Mouse (Mus musculus) CH12.LX (cell line): ENCODE measurements around the gene A030005K14Rik. TPM values are rescaled to one million over a fixed set of nuclear protein-coding genes. Genes with fewer than 3 reads are reported as not detected.

Experiments used
- DNase-seq: peaks from one replicate; pipeline ENCODE4 v3.0.0-alpha.2; 2013; ENCODE audit errors: extremely low read depth
- H3K27ac ChIP-seq: 2 replicates; pipeline ENCODE4 v1.5.1; 2012; ENCODE audit warnings: low read depth, mild to moderate bottlenecking, control low read depth, moderate library complexity; ENCODE audit not compliant: insufficient read depth
- H3K27me3 ChIP-seq: replicated peaks from 2 replicates; pipeline ENCODE3; 2012; ENCODE audit warnings: inconsistent platforms
- H3K36me3 ChIP-seq, 2 experiments: replicated peaks in 1 of 2; 2 replicates each; pipeline versions ENCODE3 to v1.6.1; 2012; ENCODE audit warnings: inconsistent platforms in 1 of 2, low read length in 1 of 2, mild to moderate bottlenecking in 1 of 2, mixed read lengths in 1 of 2, moderate library complexity in 1 of 2; ENCODE audit not compliant: control insufficient read depth in 1 of 2, insufficient read depth in 1 of 2
- H3K4me1 ChIP-seq, 2 experiments: 2 replicates each; pipeline ENCODE4 v1.6.1; 2012; ENCODE audit warnings: inconsistent platforms in 1 of 2, moderate library complexity in 1 of 2; ENCODE audit not compliant: insufficient read depth in 2 of 2, control insufficient read depth in 1 of 2
- H3K4me2 ChIP-seq: 2 replicates; pipeline ENCODE4 v1.6.1; 2012; ENCODE audit warnings: low read depth, mild to moderate bottlenecking, control low read depth; ENCODE audit not compliant: poor library complexity, insufficient read depth, severe bottlenecking
- H3K4me3 ChIP-seq, 3 experiments: fragments of 150-350 bp in 1 of 3; sonication (generic) in 1 of 3; replicated peaks in 1 of 3; 2 replicates each; pipeline versions ENCODE3 to v1.5.1; 2011 to 2012; ENCODE audit warnings: low read depth in 2 of 3, low read length in 2 of 3, mild to moderate bottlenecking in 2 of 3, moderate library complexity in 2 of 3, control low read depth in 1 of 3, improper control_type of control experiment in 1 of 3, inconsistent platforms in 1 of 3, mixed read lengths in 1 of 3; ENCODE audit not compliant: poor library complexity in 1 of 3
- H3K79me2 ChIP-seq: replicated peaks from 2 replicates; pipeline ENCODE4 v1.6.1; 2012; ENCODE audit warnings: mild to moderate bottlenecking, moderate library complexity; ENCODE audit not compliant: control insufficient read depth, poor library complexity, insufficient read depth, severe bottlenecking; ENCODE audit errors: extremely low read depth
- H3K9ac ChIP-seq: 2 replicates; pipeline ENCODE4 v1.6.1; 2012; ENCODE audit warnings: low read depth, mild to moderate bottlenecking, control low read depth, moderate library complexity; ENCODE audit not compliant: insufficient read depth
- H3K9me3 ChIP-seq: replicated peaks from 2 replicates; pipeline ENCODE3; 2012; ENCODE audit warnings: low read length, inconsistent platforms, mixed read lengths
- E2F4 ChIP-seq: IDR thresholded peaks from 2 replicates; pipeline ENCODE4 v1.6.1; 2011; ENCODE audit warnings: low read depth, low read length, improper control_type of control experiment; ENCODE audit not compliant: insufficient replicate concordance
- EP300 ChIP-seq: IDR thresholded peaks from 2 replicates; pipeline ENCODE4 v1.6.1; 2011; ENCODE audit warnings: low read length, improper control_type of control experiment
- JUND ChIP-seq: conservative IDR thresholded peaks from 2 replicates; pipeline ENCODE4 v1.6.1; 2011; ENCODE audit warnings: low read depth, low read length, improper control_type of control experiment
- RAD21 ChIP-seq: IDR thresholded peaks from 2 replicates; pipeline ENCODE4 v1.6.1; 2011; ENCODE audit warnings: low read depth, mild to moderate bottlenecking, low read length, improper control_type of control experiment, moderate library complexity
- TBP ChIP-seq: conservative IDR thresholded peaks from 2 replicates; pipeline ENCODE4 v1.6.1; 2011; ENCODE audit warnings: low read depth, low read length, improper control_type of control experiment
- USF1 ChIP-seq: IDR thresholded peaks from 2 replicates; pipeline ENCODE4 v1.6.1; 2014; ENCODE audit warnings: low read depth, mild to moderate bottlenecking, inconsistent platforms, low read length, improper control_type of control experiment
- ZC3H11A ChIP-seq: IDR thresholded peaks from 2 replicates; pipeline ENCODE4 v1.6.1; 2012; ENCODE audit warnings: low read depth, mild to moderate bottlenecking, inconsistent platforms, low read length, improper control_type of control experiment
- dilution Hi-C: fragments of 300-500 bp; cut with MboI; formaldehyde crosslinking; loops from 2 replicates; pipeline ENCODE4 v1.14.3; 2020; ENCODE audit warnings: low sequenced_read_pairs; ENCODE audit not compliant: extremely low pct_unique_long_range_greater_than_20kb, extremely low pct_ligation_motif_present
- in situ Hi-C: fragments of 300-500 bp; cut with MboI; formaldehyde crosslinking; loops from 3 replicates; pipeline ENCODE4 v1.14.3; 2019; ENCODE audit warnings: low sequenced_read_pairs, low pct_ligation_motif_present, low pct_unique_long_range_greater_than_20kb, mixed read lengths
- polyA plus RNA-seq: library from polyadenylated mRNA; unstranded; fragments of >175 nt; gene quantifications from 2 replicates; pipeline ENCODE4 v1.2.1, GENCODE M21; 2012; ENCODE audit warnings: low read depth; ENCODE audit not compliant: insufficient read length
- total RNA-seq, 2 experiments: library from RNA; depleted of rRNA; stranded (reverse); fragments of 300-350 nt in 1 of 2; fragments of >200 nt in 1 of 2; gene quantifications; 2 replicates each; pipeline ENCODE4 v1.2.3; 2012 to 2014

A030005K14Rik gene
- total and polyA plus RNA-seq, 3 experiments: not detected

GRCm38 (mm10) chr1:83014477-83014876 is 44.7 kb downstream of the A030005K14Rik start:
- H3K36me3 ChIP-seq: peaks cover 3 to 9% of the 10 kb centered on the region in 2 experiments
- no peaks in the 10 kb centered on the region for H3K27me3 ChIP-seq
- no peak for DNase-seq
- no peak overlapping the region for H3K4me3 ChIP-seq
- peaks cover 7% of the 10 kb centered on the region for H3K9me3 ChIP-seq
- H3K4me2 ChIP-seq: no peak overlapping the region
- no peak overlapping the region for H3K27ac ChIP-seq
- no peak overlapping the region for H3K9ac ChIP-seq
- in situ Hi-C loops (no loop called here), dilution Hi-C loops (no loop called here)
- peaks cover 2 to 15% of the 10 kb centered on the region in 2 experiments; a peak in 2 of 4 replicates for H3K4me1 ChIP-seq
- H3K79me2 ChIP-seq: no peaks in the 10 kb centered on the region
- no peak for TF ChIP-seq JUND
- TF ChIP-seq EP300: no peak
- no peak for TF ChIP-seq USF1
- no peak for TF ChIP-seq ZC3H11A
- TF ChIP-seq TBP: no peak
- no peak for TF ChIP-seq RAD21
- TF ChIP-seq E2F4: no peak

Other genes with a start within 250 kb of the A030005K14Rik start
- gene Agfg1, start 219.9 kb downstream of the A030005K14Rik start, total RNA-seq (2012; rRNA removed): 59.0 and 66.9 TPM in 2 replicates
- 124 and 127 TPM in 2 replicates for gene Agfg1, start 219.9 kb downstream of the A030005K14Rik start, total RNA-seq (2014; rRNA removed)
- gene Agfg1, start 219.9 kb downstream of the A030005K14Rik start, polyA plus RNA-seq: 94.0 and 106 TPM in 2 replicates
- 0.17 TPM in 1 of 2 replicates, not detected in the other for gene A030005L19Rik, start 146.1 kb downstream of the A030005K14Rik start, total RNA-seq (2012; rRNA removed)
- not detected in 2 replicates for gene A030005L19Rik, start 146.1 kb downstream of the A030005K14Rik start, total RNA-seq (2014; rRNA removed)
- gene A030005L19Rik, start 146.1 kb downstream of the A030005K14Rik start, polyA plus RNA-seq: 0.31 TPM in 1 of 2 replicates, not detected in the other
- not detected in 2 replicates for gene A030014E15Rik, start 134.5 kb downstream of the A030005K14Rik start, total RNA-seq (2012; rRNA removed)
- gene A030014E15Rik, start 134.5 kb downstream of the A030005K14Rik start, total RNA-seq (2014; rRNA removed): not detected in 2 replicates
- gene A030014E15Rik, start 134.5 kb downstream of the A030005K14Rik start, polyA plus RNA-seq: not detected in 2 replicates
- not detected in 2 replicates for gene Gm6217, start 128.0 kb downstream of the A030005K14Rik start, total RNA-seq (2012; rRNA removed)
- not detected in 2 replicates for gene Gm6217, start 128.0 kb downstream of the A030005K14Rik start, total RNA-seq (2014; rRNA removed)
- gene Gm6217, start 128.0 kb downstream of the A030005K14Rik start, polyA plus RNA-seq: not detected in 2 replicates
- not detected in 2 replicates for gene A030003K21Rik, start 116.0 kb downstream of the A030005K14Rik start, total RNA-seq (2012; rRNA removed)
- not detected in 2 replicates for gene A030003K21Rik, start 116.0 kb downstream of the A030005K14Rik start, total RNA-seq (2014; rRNA removed)
- gene A030003K21Rik, start 116.0 kb downstream of the A030005K14Rik start, polyA plus RNA-seq: not detected in 2 replicates
- not detected in 2 replicates for gene Gm7544, start 103.4 kb downstream of the A030005K14Rik start, total RNA-seq (2012; rRNA removed)
- gene Gm7544, start 103.4 kb downstream of the A030005K14Rik start, total RNA-seq (2014; rRNA removed): not detected in 2 replicates
- not detected in 2 replicates for gene Gm7544, start 103.4 kb downstream of the A030005K14Rik start, polyA plus RNA-seq
- not detected in 2 replicates for gene Gm47955, start 99.1 kb downstream of the A030005K14Rik start, total RNA-seq (2012; rRNA removed)
- gene Gm47955, start 99.1 kb downstream of the A030005K14Rik start, total RNA-seq (2014; rRNA removed): not detected in 2 replicates
- gene Gm47955, start 99.1 kb downstream of the A030005K14Rik start, polyA plus RNA-seq: not detected in 2 replicates
- not detected in 2 replicates for gene Gm47959, start 58.8 kb downstream of the A030005K14Rik start, total RNA-seq (2012; rRNA removed)
- gene Gm47959, start 58.8 kb downstream of the A030005K14Rik start, total RNA-seq (2014; rRNA removed): not detected in 2 replicates
- gene Gm47959, start 58.8 kb downstream of the A030005K14Rik start, polyA plus RNA-seq: not detected in 2 replicates
- 1.5 and 3.1 TPM in 2 replicates for gene Slc19a3, start 20.9 kb downstream of the A030005K14Rik start, total RNA-seq (2012; rRNA removed)
- 0.84 and 1.3 TPM in 2 replicates for gene Slc19a3, start 20.9 kb downstream of the A030005K14Rik start, total RNA-seq (2014; rRNA removed)
- 0.46 and 0.59 TPM in 2 replicates for gene Slc19a3, start 20.9 kb downstream of the A030005K14Rik start, polyA plus RNA-seq
- gene Krtap28-10, start 16.9 kb downstream of the A030005K14Rik start, total RNA-seq (2012; rRNA removed): not detected in 2 replicates
- not detected in 2 replicates for gene Krtap28-10, start 16.9 kb downstream of the A030005K14Rik start, total RNA-seq (2014; rRNA removed)
- gene Krtap28-10, start 16.9 kb downstream of the A030005K14Rik start, polyA plus RNA-seq: not detected in 2 replicates
- gene Gm47969, start 14.4 kb downstream of the A030005K14Rik start, total RNA-seq (2012; rRNA removed): not detected in 2 replicates
- gene Gm47969, start 14.4 kb downstream of the A030005K14Rik start, total RNA-seq (2014; rRNA removed): not detected in 2 replicates
- gene Gm47969, start 14.4 kb downstream of the A030005K14Rik start, polyA plus RNA-seq: not detected in 2 replicates
- gene Krtap28-13, start 1.6 kb upstream of the A030005K14Rik start, total RNA-seq (2012; rRNA removed): not detected in 2 replicates
- gene Krtap28-13, start 1.6 kb upstream of the A030005K14Rik start, total RNA-seq (2014; rRNA removed): not detected in 2 replicates
- not detected in 2 replicates for gene Krtap28-13, start 1.6 kb upstream of the A030005K14Rik start, polyA plus RNA-seq
- gene Ccl20, start 57.4 kb upstream of the A030005K14Rik start, total RNA-seq (2012; rRNA removed): 0.42 and 3.4 TPM in 2 replicates
- 0.32 and 0.34 TPM in 2 replicates for gene Ccl20, start 57.4 kb upstream of the A030005K14Rik start, total RNA-seq (2014; rRNA removed)
- not detected in 2 replicates for gene Ccl20, start 57.4 kb upstream of the A030005K14Rik start, polyA plus RNA-seq
- not detected in 2 replicates for gene Daw1, start 100.4 kb upstream of the A030005K14Rik start, total RNA-seq (2012; rRNA removed)
- gene Daw1, start 100.4 kb upstream of the A030005K14Rik start, total RNA-seq (2014; rRNA removed): not detected in 2 replicates
- gene Daw1, start 100.4 kb upstream of the A030005K14Rik start, polyA plus RNA-seq: not detected in 2 replicates